Mouse (Mus musculus): ENCODE results near the gene Slc4a4.

Gene Slc4a4

GRCm38 (mm10) chr5:89012456-89012855 lies 125.8 kb downstream of the Slc4a4 start:
- DNase-seq, result no peak

GRCm38 (mm10) chr5:89014782-89015181 lies 128.2 kb downstream of the Slc4a4 start:
- no peak for DNase-seq

- DNase-seq, result no peak
Measured at GRCm38 (mm10) chr5:89015878-89016277, 129.3 kb downstream of the Slc4a4 start.

GRCm38 (mm10) chr5:89018537-89018936 lies 131.9 kb downstream of the Slc4a4 start:
- DNase-seq, result no peak

GRCm38 (mm10) chr5:89024413-89024812 lies 137.8 kb downstream of the Slc4a4 start:
- DNase-seq, result no peak

GRCm38 (mm10) chr5:89027518-89028085 lies 141.0 kb downstream of the Slc4a4 start:
- no peak for DNase-seq

GRCm38 (mm10) chr5:89032647-89033046 lies 146.0 kb downstream of the Slc4a4 start:
- DNase-seq, result no peak

GRCm38 (mm10) chr5:89033256-89033655 lies 146.6 kb downstream of the Slc4a4 start:
- DNase-seq, result no peak

GRCm38 (mm10) chr5:89036147-89036546 lies 149.5 kb downstream of the Slc4a4 start:
- DNase-seq, result no peak

- DNase-seq, result peak in 1 of 2 experiments; percentile 40
Measured at GRCm38 (mm10) chr5:89040814-89041213, 154.2 kb downstream of the Slc4a4 start.

GRCm38 (mm10) chr5:89043846-89044245 lies 157.2 kb downstream of the Slc4a4 start:
- DNase-seq, result no peak

- DNase-seq, result no peak
Measured at GRCm38 (mm10) chr5:89044801-89045200, 158.2 kb downstream of the Slc4a4 start.

GRCm38 (mm10) chr5:89051577-89051976 lies 165.0 kb downstream of the Slc4a4 start:
- DNase-seq, result no peak

- DNase-seq, result peak; percentile 73 to 81
Measured at GRCm38 (mm10) chr5:89052230-89052629, 165.6 kb downstream of the Slc4a4 start.

- DNase-seq, result peak; percentile 83 to 92
Measured at GRCm38 (mm10) chr5:89055656-89056055, 169.0 kb downstream of the Slc4a4 start.

GRCm38 (mm10) chr5:89056370-89056769 lies 169.8 kb downstream of the Slc4a4 start:
- peak; percentile 81 to 84 for DNase-seq

GRCm38 (mm10) chr5:89061097-89061496 lies 174.5 kb downstream of the Slc4a4 start:
- DNase-seq, result no peak

- DNase-seq, result no peak
Measured at GRCm38 (mm10) chr5:89062286-89062685, 175.7 kb downstream of the Slc4a4 start.

GRCm38 (mm10) chr5:89067111-89067510 lies 180.5 kb downstream of the Slc4a4 start:
- DNase-seq, result no peak

- DNase-seq, result peak; percentile 75 to 84
Measured at GRCm38 (mm10) chr5:89068072-89068471, 181.5 kb downstream of the Slc4a4 start.

GRCm38 (mm10) chr5:89070051-89070450 lies 183.4 kb downstream of the Slc4a4 start:
- no peak for DNase-seq

- DNase-seq, result no peak
Measured at GRCm38 (mm10) chr5:89071957-89072356, 185.3 kb downstream of the Slc4a4 start.

GRCm38 (mm10) chr5:89077711-89078110 lies 191.1 kb downstream of the Slc4a4 start:
- DNase-seq, result no peak

- DNase-seq, result no peak
Measured at GRCm38 (mm10) chr5:89083476-89083875, 196.9 kb downstream of the Slc4a4 start.

GRCm38 (mm10) chr5:89087916-89088315 lies 201.3 kb downstream of the Slc4a4 start:
- DNase-seq, result no peak
